18 mouse cellular contexts compared by ENCODE assay signal in genomic region chr5:96847986-96848385, GRCm38 (mm10).
"Had no signal": no experiment of that assay in that cellular context is flagged by ENCODE, and none has a peak within 500 bp of the region (broad histone marks: within the 10 kb centered on the region; RNA-seq: fewer than 3 reads in every experiment).

No protein-coding gene starts in this region.

- ATAC-seq: intestine, postnatal 0 days; lung, postnatal 0 days had no signal

- H3K4me3 ChIP-seq: left cerebral cortex, adult 2 months; limb, embryonic 10.5 days; liver, embryonic 15.5 days; megakaryocyte, embryonic 14.5 days; neural tube, embryonic 15.5 days had no signal

- DNase-seq: kidney, adult 8-10 months; kidney, postnatal 36 days; lung, adult 2 months; lung, postnatal 36 days; retina, postnatal 1 day; right cerebral cortex, postnatal 4 days; spleen, adult 18-20 months; thymus, postnatal 36 days had no signal

- H3K4me2 ChIP-seq: liver, embryonic 11.5 days; liver, embryonic 15.5 days; midbrain, embryonic 11.5 days; neural tube, embryonic 15.5 days had no signal

- H3K36me3 ChIP-seq: limb, embryonic 10.5 days; liver, embryonic 15.5 days; neural tube, embryonic 15.5 days had no signal

- H3K27ac ChIP-seq: kidney, postnatal 0 days; left cerebral cortex, adult 2 months; limb, embryonic 10.5 days; liver, embryonic 15.5 days; neural tube, embryonic 15.5 days had no signal

- H3K9ac ChIP-seq: liver, embryonic 15.5 days; neural tube, embryonic 15.5 days had no signal

- H3K27me3 ChIP-seq: liver, embryonic 15.5 days; neural tube, embryonic 15.5 days had no signal

- H3K9me3 ChIP-seq: limb, embryonic 10.5 days; liver, embryonic 15.5 days; neural tube, embryonic 15.5 days had no signal

- H3K4me1 ChIP-seq: limb, embryonic 10.5 days; liver, embryonic 15.5 days; neural tube, embryonic 15.5 days had no signal
